Mouse (Mus musculus): Measurements from ENCODE around the gene Limch1.

DNA sequence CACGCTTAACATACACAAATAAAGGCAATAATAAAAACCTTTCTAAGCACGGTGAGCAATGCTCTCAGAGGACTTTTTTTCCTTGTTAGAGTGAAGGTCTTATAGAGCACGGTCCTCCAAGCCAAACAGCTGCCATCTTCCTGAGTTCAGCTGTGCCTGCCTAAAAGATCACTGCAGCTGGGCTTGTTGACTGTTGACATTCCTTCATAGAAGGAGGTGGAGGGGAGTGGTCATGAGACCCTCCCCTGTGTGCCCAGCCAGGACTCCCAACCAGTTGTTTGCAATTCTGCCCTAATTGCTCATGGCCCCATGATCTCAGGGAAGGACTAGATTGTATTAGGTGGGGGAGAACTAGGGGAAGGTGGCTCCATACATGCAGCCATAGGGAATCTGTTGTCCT is 189.0 kb downstream of the Limch1 start:
- TF ChIP-seq CTCF (IDR thresholded peaks at IDR 0.05) (no peak), EP300 (IDR thresholded peaks at IDR 0.05) (no peak)
